In the genomic region with DNA sequence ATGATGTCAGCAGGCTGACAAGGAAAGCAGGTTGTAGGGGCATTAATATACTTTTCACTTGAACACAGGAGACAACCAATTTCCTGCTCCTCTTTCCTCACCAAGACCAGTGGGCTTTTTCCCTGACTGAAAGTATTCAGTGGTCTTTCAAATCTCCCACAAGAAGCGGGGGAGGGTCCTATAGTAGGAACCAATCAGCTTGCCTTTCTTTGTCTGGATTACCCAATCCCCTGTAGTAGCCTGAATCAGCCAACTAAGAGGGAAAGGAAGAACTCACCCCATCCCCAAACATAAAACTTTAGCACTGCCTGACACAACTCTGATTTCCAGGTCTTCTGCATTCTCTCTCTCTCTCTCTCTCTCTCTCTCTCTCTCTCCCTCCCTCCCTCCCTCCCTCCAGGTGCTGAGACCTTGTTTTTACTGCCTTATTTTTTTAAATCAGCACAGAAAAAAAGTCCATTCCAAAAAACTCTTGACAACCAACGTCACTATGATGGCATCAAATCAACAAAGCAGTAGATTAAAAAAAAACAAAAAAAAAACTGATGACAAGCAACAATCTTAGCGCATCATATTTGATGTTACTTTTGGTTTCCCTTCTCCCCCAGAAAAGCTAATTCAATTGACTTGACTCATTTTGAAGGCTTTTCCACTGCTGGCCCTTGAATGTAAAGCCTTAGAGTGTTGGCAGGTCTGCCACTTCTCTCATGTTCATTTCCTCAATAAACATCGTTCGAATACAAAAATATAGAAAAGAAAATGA, we compare ENCODE assay signal across 9 mouse cellular contexts. TPM values are rescaled to one million over a fixed set of nuclear protein-coding genes. Genes with fewer than 3 reads are reported as not detected.
DNase-seq lines count a peak whose midpoint lies in the region; ATAC-seq lines count a peak whose summit lies in the region.
"Had no signal": no experiment of that assay in that cellular context is flagged by ENCODE, and none has a peak within 500 bp of the region (broad histone marks: within the 10 kb centered on the region; RNA-seq: fewer than 3 reads in every experiment).

No protein-coding gene starts in this region.

- no peaks in the 10 kb centered on the region for H3K4me1 ChIP-seq in forebrain, embryonic 14.5 days (ENCODE audit: control insufficient read depth, insufficient read depth, low read length)
- H3K4me1 ChIP-seq in liver, embryonic 16.5 days (ENCODE audit: control insufficient read depth, low read depth, low read length) = peaks cover 7% of the 10 kb centered on the region

- ATAC-seq in CD4-positive, CD25-positive, alpha-beta regulatory T cell, adult 4 months = peak; percentile 59
- peak; percentile 73 for ATAC-seq in forebrain, embryonic 14.5 days
- no peak for ATAC-seq in liver, embryonic 16.5 days (ENCODE audit: low read depth)
- ATAC-seq in cerebellum, adult (ENCODE audit: insufficient number of reproducible peaks, low FRiP score, low TSS enrichment) = no peak
- ATAC-seq in monocyte, adult 5-6 weeks (replicated peaks; ENCODE audit: insufficient number of reproducible peaks, low FRiP score, low TSS enrichment, poor library complexity, severe bottlenecking) = no peak

- no peaks in the 10 kb centered on the region for H3K27me3 ChIP-seq in forebrain, embryonic 14.5 days (replicated peaks; ENCODE audit: control insufficient read depth, insufficient read depth, low read length)
- no peaks in the 10 kb centered on the region for H3K27me3 ChIP-seq in liver, embryonic 16.5 days (ENCODE audit: control insufficient read depth, insufficient read depth, low read depth, low read length)

- WGBS in forebrain, embryonic 14.5 days = 56% methylated on average over 5 of the region's 5 CpGs
- WGBS in liver, embryonic 16.5 days (ENCODE audit: insufficient replicate concordance) = 54% methylated on average over 5 of the region's 5 CpGs

- no peaks in the 10 kb centered on the region for H3K36me3 ChIP-seq in forebrain, embryonic 14.5 days (ENCODE audit: control insufficient read depth, insufficient read depth, low read length)
- no peaks in the 10 kb centered on the region for H3K36me3 ChIP-seq in liver, embryonic 16.5 days (ENCODE audit: control insufficient read depth, insufficient read depth)

- DNase-seq in 3T3-L1 (ENCODE audit: low read depth, low spot score) = peak; percentile 69
- peak; percentile 85 for DNase-seq in forebrain, embryonic 14.5 days (ENCODE audit: low spot score)
- no peak for DNase-seq in c-Kit-positive CD71-positive TER-119-positive erythroid progenitor cells, embryonic 14.5 days (ENCODE audit: low spot score)
- no peak for DNase-seq in layer of hippocampus, postnatal 25 days (ENCODE audit: extremely low spot score in 1 of 2, low spot score in 1 of 2)
- DNase-seq: adrenal gland, adult 2 months had no signal

- H3K4me2 ChIP-seq in forebrain, embryonic 14.5 days (ENCODE audit: low read length) = peak overlapping the region; percentile 71
- peak overlapping the region; percentile 55 for H3K4me2 ChIP-seq in liver, embryonic 16.5 days (ENCODE audit: low read depth, low read length)

- no peaks in the 10 kb centered on the region for H3K9me3 ChIP-seq in forebrain, embryonic 14.5 days (replicated peaks; ENCODE audit: control insufficient read depth, low read length)
- H3K9me3 ChIP-seq in liver, embryonic 16.5 days (replicated peaks; ENCODE audit: control insufficient read depth, low read length) = no peaks in the 10 kb centered on the region

- H3K27ac ChIP-seq in forebrain, embryonic 14.5 days (ENCODE audit: low read depth, low read length) = no peak overlapping the region
- peak overlapping the region; percentile 77 for H3K27ac ChIP-seq in liver, embryonic 16.5 days (ENCODE audit: low read length)

- no peak overlapping the region for H3K4me3 ChIP-seq in forebrain, embryonic 14.5 days (ENCODE audit: low read depth, low read length)
- peak overlapping the region; percentile 59 for H3K4me3 ChIP-seq in liver, embryonic 16.5 days (ENCODE audit: low read depth, low read length)

- no peak overlapping the region for H3K9ac ChIP-seq in forebrain, embryonic 14.5 days (ENCODE audit: low read length)
- H3K9ac ChIP-seq in liver, embryonic 16.5 days (ENCODE audit: low read depth, low read length) = peak overlapping the region; percentile 59

RNA-seq across cellular contexts. Expression of a gene that starts 2.1 kb away (rescaled TPM):
- 10 to 100 TPM; 10.1 to 11.8 TPM for polyA plus RNA-seq in CD4-positive, CD25-positive, alpha-beta regulatory T cell, adult 4 months (2017; shearing (Covaris generic))
- polyA plus RNA-seq in forebrain, embryonic 14.5 days (2014; fragmentation: Nextera tagmentation; extraction: Ambion mirVana) = 81.3 and 88.9 TPM in 2 replicates
- 58.2 and 62.5 TPM in 2 replicates for polyA plus RNA-seq in liver, embryonic 16.5 days (2015; fragmentation: Nextera tagmentation; extraction: Ambion mirVana)
- total RNA-seq in monocyte, adult 5-6 weeks (2017) = 79.4 to 117 TPM (median 88.8 TPM) in 3 replicates
- total RNA-seq in layer of hippocampus, postnatal 25 days (2021) = 10 to 100 TPM; 68.7 to 70.4 TPM

RNA-seq across cellular contexts. Expression of a gene that starts 27.3 kb away (rescaled TPM):
- not detected for polyA plus RNA-seq in CD4-positive, CD25-positive, alpha-beta regulatory T cell, adult 4 months (2017; shearing (Covaris generic))
- not detected in 2 replicates for polyA plus RNA-seq in forebrain, embryonic 14.5 days (2014; fragmentation: Nextera tagmentation; extraction: Ambion mirVana)
- not detected in 2 replicates for polyA plus RNA-seq in liver, embryonic 16.5 days (2015; fragmentation: Nextera tagmentation; extraction: Ambion mirVana)
- total RNA-seq in monocyte, adult 5-6 weeks (2017) = not detected in 3 replicates
- total RNA-seq in layer of hippocampus, postnatal 25 days (2021) = not detected
- total RNA-seq: adrenal gland, adult 2 months had no signal
- polyA plus RNA-seq: adrenal gland, adult 2 months had no signal

Comparison
In these comparisons a context has a peak if more than half of its experiments do, and no peak if none do; other contexts are left out.
1. DNase-seq: peak in 3T3-L1 (single experiment) and forebrain, embryonic 14.5 days (single experiment); none in c-Kit-positive CD71-positive TER-119-positive erythroid progenitor cells, embryonic 14.5 days (single experiment) and layer of hippocampus, postnatal 25 days (0 of 2).
2. ATAC-seq: peak in CD4-positive, CD25-positive, alpha-beta regulatory T cell, adult 4 months (single experiment) and forebrain, embryonic 14.5 days (single experiment); none in liver, embryonic 16.5 days (single experiment), cerebellum, adult (single experiment) and monocyte, adult 5-6 weeks (single experiment).